Mouse (Mus musculus): ENCODE data around the gene Serp2.

Serp2 gene

GRCm38 (mm10) chr14:76497187-76497586, 59.5 kb downstream of the Serp2 start:
- no peak for DNase-seq (ENCODE audit: low spot score in 2 of 2)

GRCm38 (mm10) chr14:76495022-76495421, 61.7 kb downstream of the Serp2 start:
- DNase-seq (ENCODE audit: low spot score in 2 of 2) = no peak

GRCm38 (mm10) chr14:76489128-76489527, 67.6 kb downstream of the Serp2 start:
- DNase-seq (ENCODE audit: low spot score in 2 of 2) = no peak

GRCm38 (mm10) chr14:76488101-76489044, 68.3 kb downstream of the Serp2 start:
- no peak for DNase-seq (ENCODE audit: low spot score in 2 of 2)

GRCm38 (mm10) chr14:76487609-76488008, 69.1 kb downstream of the Serp2 start:
- DNase-seq (ENCODE audit: low spot score in 2 of 2) = no peak

GRCm38 (mm10) chr14:76483701-76484100, 73.0 kb downstream of the Serp2 start:
- DNase-seq (ENCODE audit: low spot score in 2 of 2) = no peak
